Mouse (Mus musculus) E14TG2a.4 (cell line): ENCODE measurements at regions not wholly inside any gene's neighbourhood (a gene's known extent, or its start where the extent isn't known, plus 50 kb on each side); places are given as distances from the start of the nearest gene placed in this dataset.

Source experiments
- H3K27me3 ChIP-seq: 2 replicates; pipeline ENCODE4 v1.6.1; 2014; ENCODE audit warnings: low read length, control low read depth; ENCODE audit not compliant: insufficient read depth
- H3K36me3 ChIP-seq: 2 replicates; pipeline ENCODE4 v1.6.1; 2014; ENCODE audit warnings: low read length, control low read depth; ENCODE audit not compliant: insufficient read depth
- H3K4me1 ChIP-seq: replicated peaks from 2 replicates; pipeline ENCODE4 v1.6.1; 2014; ENCODE audit warnings: low read depth, low read length, control low read depth
- H3K4me3 ChIP-seq: replicated peaks from 2 replicates; pipeline ENCODE4 v1.5.1; 2014; ENCODE audit warnings: mild to moderate bottlenecking, low read length
- H3K9me3 ChIP-seq: 2 replicates; pipeline ENCODE4 v1.6.1; 2014; ENCODE audit warnings: low read length, control low read depth
- CTCF ChIP-seq: conservative IDR thresholded peaks from 2 replicates; pipeline ENCODE4 v1.5.1; 2014; ENCODE audit warnings: low read length
- NANOG ChIP-seq: IDR thresholded peaks from 2 replicates; pipeline ENCODE4 v1.6.1; 2014; ENCODE audit warnings: borderline replicate concordance, low read length, mixed read lengths
- POU5F1 ChIP-seq: IDR thresholded peaks from 2 replicates; pipeline ENCODE4 v1.6.1; 2014; ENCODE audit warnings: low read length, borderline replicate concordance

- peaks cover 84% of the 10 kb centered on the region for H3K27me3 ChIP-seq
Measured at GRCm38 (mm10) chr2:172735621-172736020, 186.2 kb downstream of the Tfap2c start.

GRCm38 (mm10) chr2:172739041-172739491 is 189.7 kb downstream of the Tfap2c start:
- H3K4me1 ChIP-seq, result peaks cover 69% of the 10 kb centered on the region
- H3K36me3 ChIP-seq, result no peaks in the 10 kb centered on the region
- TF ChIP-seq CTCF (no peak), POU5F1 (no peak), NANOG (peak; percentile 20; the same call in 1 of the 2 replicates)
- H3K9me3 ChIP-seq, result no peaks in the 10 kb centered on the region
- H3K27me3 ChIP-seq, result peaks cover 88% of the 10 kb centered on the region
- H3K4me3 ChIP-seq, result peak overlapping the region; percentile 51; the same call in 1 of the 2 replicates

More at GRCm38 (mm10) chr2:172735621-172736020, 186.2 kb downstream of the Tfap2c start:
- H3K4me1 ChIP-seq, result peaks cover 98% of the 10 kb centered on the region
- H3K9me3 ChIP-seq, result no peaks in the 10 kb centered on the region
- H3K4me3 ChIP-seq, result 0 out of 2 replicates have a peak overlapping the region, but pooled peaks have one; percentile 13
- TF ChIP-seq NANOG (no peak), CTCF (no peak), POU5F1 (no peak)
- no peaks in the 10 kb centered on the region for H3K36me3 ChIP-seq

GRCm38 (mm10) chr2:172739529-172739928 is 190.1 kb downstream of the Tfap2c start:
- TF ChIP-seq CTCF (no peak), NANOG (no peak), POU5F1 (no peak)
- no peaks in the 10 kb centered on the region for H3K36me3 ChIP-seq
- peaks cover 65% of the 10 kb centered on the region for H3K4me1 ChIP-seq
- H3K9me3 ChIP-seq, result no peaks in the 10 kb centered on the region
- peaks cover 87% of the 10 kb centered on the region for H3K27me3 ChIP-seq
- H3K4me3 ChIP-seq, result peak overlapping the region; percentile 51; the same call in 1 of the 2 replicates

- H3K36me3 ChIP-seq, result no peaks in the 10 kb centered on the region
- no peaks in the 10 kb centered on the region for H3K9me3 ChIP-seq
- H3K4me3 ChIP-seq, result no peak overlapping the region
- TF ChIP-seq POU5F1 (no peak), CTCF (no peak)
- H3K27me3 ChIP-seq, result peaks cover 34% of the 10 kb centered on the region
- peaks cover 31% of the 10 kb centered on the region for H3K4me1 ChIP-seq
Measured at GRCm38 (mm10) chr2:172751364-172751763, 188.8 kb downstream of the Bmp7 start.

- Histone ChIP-seq H3K27me3 (peaks cover 68% of the 10 kb centered on the region), H3K36me3 (no peaks in the 10 kb centered on the region), H3K4me3 (no peak overlapping the region), H3K4me1 (peaks cover 60% of the 10 kb centered on the region), H3K9me3 (no peaks in the 10 kb centered on the region)
- TF ChIP-seq NANOG (no peak), POU5F1 (no peak), CTCF (no peak)
Measured at GRCm38 (mm10) chr2:172755686-172756471, 184.2 kb downstream of the Bmp7 start.

- Histone ChIP-seq H3K9me3 (no peaks in the 10 kb centered on the region), H3K27me3 (peaks cover 68% of the 10 kb centered on the region), H3K4me1 (peaks cover 58% of the 10 kb centered on the region), H3K36me3 (no peaks in the 10 kb centered on the region), H3K4me3 (no peak overlapping the region)
- TF ChIP-seq NANOG (no peak), POU5F1 (no peak), CTCF (no peak)
Measured at GRCm38 (mm10) chr2:172756472-172756860, 183.7 kb downstream of the Bmp7 start.

- Histone ChIP-seq H3K4me1 (peaks cover 45% of the 10 kb centered on the region), H3K4me3 (no peak overlapping the region), H3K36me3 (no peaks in the 10 kb centered on the region), H3K9me3 (no peaks in the 10 kb centered on the region), H3K27me3 (peaks cover 61% of the 10 kb centered on the region)
- TF ChIP-seq POU5F1 (no peak), NANOG (no peak), CTCF (peak; percentile 42; the same call in 1 of the 2 replicates)
Measured at GRCm38 (mm10) chr2:172758497-172758896, 181.6 kb downstream of the Bmp7 start.

- Histone ChIP-seq H3K27me3 (peaks cover 21% of the 10 kb centered on the region), H3K9me3 (no peaks in the 10 kb centered on the region), H3K4me3 (no peak overlapping the region), H3K36me3 (no peaks in the 10 kb centered on the region), H3K4me1 (peaks cover 34% of the 10 kb centered on the region)
- no peak for TF ChIP-seq NANOG
- peak; percentile 60; the same call in 1 of the 2 replicates for TF ChIP-seq POU5F1
- no peak for TF ChIP-seq CTCF
Measured at GRCm38 (mm10) chr2:172765260-172765659, 174.9 kb downstream of the Bmp7 start.
